In the genomic region with DNA sequence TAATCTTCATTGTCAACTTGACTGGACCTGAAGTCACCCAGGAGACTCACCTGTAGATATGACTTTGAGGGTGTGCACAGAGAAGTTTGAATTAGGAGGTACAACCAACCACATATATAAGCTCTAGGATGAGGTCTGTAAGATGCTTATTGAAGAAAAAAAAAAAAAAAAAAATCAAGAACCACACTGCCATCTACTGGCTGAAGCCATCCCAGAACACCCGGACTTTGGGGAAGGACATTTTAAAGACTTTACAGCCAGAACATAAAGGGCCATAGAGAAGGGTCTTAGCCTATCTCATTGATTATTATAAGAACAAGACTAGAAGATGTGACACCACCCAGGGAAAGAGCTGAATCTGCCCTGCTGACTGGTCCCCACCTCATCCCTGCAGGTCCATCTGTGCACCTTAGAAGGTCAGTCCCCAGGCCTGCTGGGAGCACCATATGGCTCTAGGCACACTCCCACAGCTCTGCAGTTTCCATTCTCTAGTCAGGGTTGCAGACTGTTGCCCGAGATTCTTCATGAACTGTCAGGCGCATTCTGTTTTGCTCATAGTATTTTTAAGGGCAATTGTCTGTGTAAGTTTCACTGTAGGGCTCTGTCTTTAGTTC, we compare ENCODE assay signal across 10 mouse cellular contexts. TPM values are rescaled to one million over a fixed set of nuclear protein-coding genes. Genes with fewer than 3 reads are reported as not detected.
A peak's percentile ranks its signal among the peaks of the same experiment; 100 is the strongest.
DNase-seq lines count a peak whose midpoint lies in the region; ATAC-seq and TF ChIP-seq lines count a peak whose summit lies in the region.
"Had no signal": no experiment of that assay in that cellular context is flagged by ENCODE, and none has a peak within 500 bp of the region (broad histone marks: within the 10 kb centered on the region; RNA-seq: fewer than 3 reads in every experiment).

No protein-coding gene starts in this region.

- WGBS in liver, embryonic 14.5 days (ENCODE audit: insufficient replicate concordance) = 18% methylated on average over 3 of the region's 3 CpGs
- 37% methylated on average over 3 of the region's 3 CpGs for WGBS in liver, embryonic 11.5 days

- no peaks in the 10 kb centered on the region for H3K4me1 ChIP-seq in liver, embryonic 14.5 days (replicated peaks; ENCODE audit: control insufficient read depth in 2 of 2, insufficient read depth in 2 of 2, low read length in 1 of 2)
- no peaks in the 10 kb centered on the region for H3K4me1 ChIP-seq in liver, embryonic 11.5 days (replicated peaks; ENCODE audit: control insufficient read depth, insufficient read depth, low read length)
- H3K4me1 ChIP-seq: embryonic facial prominence, embryonic 15.5 days; liver, embryonic 15.5 days had no signal

- peak; percentile 33; the same call in 1 of the 2 replicates for TF ChIP-seq CTCF in liver, embryonic 14.5 days (IDR thresholded peaks at IDR 0.05; ENCODE audit: low read depth)
- TF ChIP-seq CTCF in Patski (IDR thresholded peaks at IDR 0.05) = peak; percentile 58

- ATAC-seq in liver, embryonic 14.5 days (ENCODE audit: insufficient read depth) = no peak
- no peak for ATAC-seq in liver, embryonic 11.5 days (replicated peaks; ENCODE audit: low FRiP score)
- ATAC-seq in Patski = no peak

- H3K9ac ChIP-seq in liver, embryonic 14.5 days (replicated peaks) = no peak overlapping the region
- no peak overlapping the region for H3K9ac ChIP-seq in liver, embryonic 11.5 days (ENCODE audit: low read depth, low read length)
- H3K9ac ChIP-seq: embryonic facial prominence, embryonic 15.5 days; liver, embryonic 15.5 days had no signal

- no peak overlapping the region for H3K27ac ChIP-seq in liver, embryonic 14.5 days
- H3K27ac ChIP-seq in liver, embryonic 11.5 days (ENCODE audit: low read depth, low read length) = no peak overlapping the region
- H3K27ac ChIP-seq: embryonic facial prominence, embryonic 15.5 days; liver, embryonic 15.5 days had no signal

- no peak overlapping the region for H3K4me2 ChIP-seq in liver, embryonic 14.5 days (ENCODE audit: low read depth)
- H3K4me2 ChIP-seq in liver, embryonic 11.5 days = no peak overlapping the region
- H3K4me2 ChIP-seq: embryonic facial prominence, embryonic 15.5 days; liver, embryonic 15.5 days had no signal

- in situ Hi-C loops in Patski (cut with MboI; ENCODE audit: low pct_unique_long_range_greater_than_20kb) = no loop called here

- no peak for TF ChIP-seq EP300 in liver, embryonic 14.5 days (IDR thresholded peaks at IDR 0.05; ENCODE audit: low read depth)

- H3K9me3 ChIP-seq in liver, embryonic 14.5 days (ENCODE audit: control insufficient read depth, low read length) = no peaks in the 10 kb centered on the region
- no peaks in the 10 kb centered on the region for H3K9me3 ChIP-seq in liver, embryonic 11.5 days (ENCODE audit: control insufficient read depth, low read length)
- H3K9me3 ChIP-seq: embryonic facial prominence, embryonic 15.5 days; liver, embryonic 15.5 days had no signal

- H3K36me3 ChIP-seq in liver, embryonic 14.5 days (replicated peaks; ENCODE audit: control insufficient read depth, insufficient read depth, low read depth) = no peaks in the 10 kb centered on the region
- no peaks in the 10 kb centered on the region for H3K36me3 ChIP-seq in liver, embryonic 11.5 days (ENCODE audit: control insufficient read depth, insufficient read depth, low read length)
- H3K36me3 ChIP-seq: embryonic facial prominence, embryonic 15.5 days; liver, embryonic 15.5 days had no signal

- CTCF ChIA-PET in Patski (lab: Charles Lee) = no interaction called here

- no peaks in the 10 kb centered on the region for H3K27me3 ChIP-seq in liver, embryonic 14.5 days (ENCODE audit: control insufficient read depth, insufficient read depth, low read length)
- H3K27me3 ChIP-seq in liver, embryonic 11.5 days (replicated peaks; ENCODE audit: control insufficient read depth, insufficient read depth, low read length) = no peaks in the 10 kb centered on the region
- H3K27me3 ChIP-seq in Patski = no peaks in the 10 kb centered on the region
- H3K27me3 ChIP-seq: embryonic facial prominence, embryonic 15.5 days; liver, embryonic 15.5 days had no signal

- H3K4me3 ChIP-seq in liver, embryonic 14.5 days (ENCODE audit: insufficient read depth in 1 of 2, low read depth in 2 of 2, low read length in 2 of 2) = no peak overlapping the region
- H3K4me3 ChIP-seq in liver, embryonic 11.5 days (ENCODE audit: low read depth, low read length) = no peak overlapping the region
- H3K4me3 ChIP-seq: embryonic facial prominence, embryonic 15.5 days; liver, embryonic 15.5 days had no signal

- no peak for DNase-seq in liver, embryonic 14.5 days (ENCODE audit: low read depth in 3 of 3, low spot score in 3 of 3)
- DNase-seq in liver, embryonic 11.5 days (ENCODE audit: low spot score) = no peak
- DNase-seq in Patski (ENCODE audit: low read depth, low spot score) = no peak
- DNase-seq in cerebellum, adult 9-10 months = peak; percentile 98
- DNase-seq in retina, postnatal 1 day = peak; percentile 50
- no peak for DNase-seq in kidney, postnatal 25 days
- DNase-seq in embryo, embryonic 9.5 days (ENCODE audit: extremely low spot score) = no peak

- POLR2A ChIA-PET in Patski (lab: Charles Lee) = interaction anchor here (0.6 kb wide), 2 partner anchors 22 to 47 kb away, joined by 3 to 4 read pairs; no protein-coding TSS in a partner anchor

RNA-seq across cellular contexts. Expression of a gene that starts 1.2 kb away (rescaled TPM):
- polyA plus RNA-seq in liver, embryonic 14.5 days (2012; rRNA removed) = 0.27 and 0.63 TPM in 2 replicates
- polyA plus RNA-seq in liver, embryonic 14.5 days (2014; fragmentation: Nextera tagmentation; extraction: Ambion mirVana) = not detected in 2 replicates
- not detected in 2 replicates for polyA plus RNA-seq in liver, embryonic 11.5 days (2014; fragmentation: Nextera tagmentation; extraction: Ambion mirVana)
- polyA plus RNA-seq in Patski (2021) = not detected
- polyA plus RNA-seq: embryonic facial prominence, embryonic 15.5 days; hindbrain, embryonic 11.5 days; liver, embryonic 15.5 days had no signal

RNA-seq across cellular contexts. Expression of a gene that starts 11.8 kb away (rescaled TPM):
- polyA plus RNA-seq in liver, embryonic 14.5 days (2012; rRNA removed) = 0.13 TPM in 1 of 2 replicates, not detected in the other
- not detected in 2 replicates for polyA plus RNA-seq in liver, embryonic 14.5 days (2014; fragmentation: Nextera tagmentation; extraction: Ambion mirVana)
- polyA plus RNA-seq in liver, embryonic 11.5 days (2014; fragmentation: Nextera tagmentation; extraction: Ambion mirVana) = not detected in 2 replicates
- polyA plus RNA-seq in Patski (2021) = not detected
- polyA plus RNA-seq: embryonic facial prominence, embryonic 15.5 days; hindbrain, embryonic 11.5 days; liver, embryonic 15.5 days had no signal

RNA-seq across cellular contexts. Expression of a gene that starts 12.6 kb away (rescaled TPM):
- polyA plus RNA-seq in liver, embryonic 14.5 days (2012; rRNA removed) = 0.44 and 0.56 TPM in 2 replicates
- 0.22 and 0.29 TPM in 2 replicates for polyA plus RNA-seq in liver, embryonic 14.5 days (2014; fragmentation: Nextera tagmentation; extraction: Ambion mirVana)
- 0.33 and 0.56 TPM in 2 replicates for polyA plus RNA-seq in liver, embryonic 11.5 days (2014; fragmentation: Nextera tagmentation; extraction: Ambion mirVana)
- polyA plus RNA-seq in Patski (2021) = 0.04 TPM
- polyA plus RNA-seq: hindbrain, embryonic 11.5 days had no signal

RNA-seq across cellular contexts. Expression of a gene that starts 22.6 kb away (rescaled TPM):
- 0.09 and 0.10 TPM in 2 replicates for polyA plus RNA-seq in liver, embryonic 14.5 days (2012; rRNA removed)
- not detected in 2 replicates for polyA plus RNA-seq in liver, embryonic 14.5 days (2014; fragmentation: Nextera tagmentation; extraction: Ambion mirVana)
- polyA plus RNA-seq in liver, embryonic 11.5 days (2014; fragmentation: Nextera tagmentation; extraction: Ambion mirVana) = not detected in 2 replicates
- polyA plus RNA-seq in Patski (2021) = not detected
- polyA plus RNA-seq: embryonic facial prominence, embryonic 15.5 days; hindbrain, embryonic 11.5 days; liver, embryonic 15.5 days had no signal

RNA-seq across cellular contexts. Expression of a gene that starts 33.4 kb away (rescaled TPM):
- polyA plus RNA-seq in liver, embryonic 14.5 days (2012; rRNA removed) = not detected in 2 replicates
- not detected in 2 replicates for polyA plus RNA-seq in liver, embryonic 14.5 days (2014; fragmentation: Nextera tagmentation; extraction: Ambion mirVana)
- polyA plus RNA-seq in liver, embryonic 11.5 days (2014; fragmentation: Nextera tagmentation; extraction: Ambion mirVana) = not detected in 2 replicates
- not detected for polyA plus RNA-seq in Patski (2021)
- polyA plus RNA-seq: embryonic facial prominence, embryonic 15.5 days; hindbrain, embryonic 11.5 days; liver, embryonic 15.5 days had no signal

Comparison
In these comparisons a context has a peak if more than half of its experiments do, and no peak if none do; other contexts are left out.
1. DNase-seq: peak in cerebellum, adult 9-10 months (single experiment) and retina, postnatal 1 day (single experiment); none in liver, embryonic 14.5 days (0 of 3), liver, embryonic 11.5 days (single experiment), Patski (single experiment), kidney, postnatal 25 days (0 of 2) and embryo, embryonic 9.5 days (single experiment).